Mouse (Mus musculus): ENCODE results near the gene Smad3.

GRCm38 (mm10) chr9:63740320-63740841, 17.4 kb downstream of the Smad3 start:
- TF ChIP-seq CTCF (conservative IDR thresholded peaks at IDR 0.05; ENCODE audit: insufficient read depth, insufficient read length, low read depth, low read length) = no peak
- no peak for TF ChIP-seq POLR2A (IDR thresholded peaks at IDR 0.05; ENCODE audit: low read depth, low read length)
